Mouse (Mus musculus) liver, embryonic 16.5 days (tissue): ENCODE measurements around the gene Tacc2. TPM values are rescaled to one million over a fixed set of nuclear protein-coding genes. Genes with fewer than 3 reads are reported as not detected.

Experiments
- ATAC-seq: fragments of 200-750 bp; cut with Nextera tagmentation; 2 replicates; pipeline ENCODE4 v1.8.0; 2017; ENCODE audit warnings: low read depth, mild to moderate bottlenecking, moderate number of reproducible peaks, moderate library complexity
- H3K27ac ChIP-seq: fragments of 300-500 bp; sonication (generic); 2 replicates; pipeline ENCODE4 v1.5.1; 2014; ENCODE audit warnings: mild to moderate bottlenecking, low read length
- H3K27me3 ChIP-seq: fragments of 300-500 bp; sonication (generic); 2 replicates; pipeline ENCODE4 v1.6.1; 2014; ENCODE audit warnings: low read depth, low read length, mixed read lengths; ENCODE audit not compliant: control insufficient read depth, insufficient read depth
- H3K36me3 ChIP-seq: fragments of 300-500 bp; sonication (generic); 2 replicates; pipeline ENCODE4 v1.6.1; 2014; ENCODE audit warnings: mild to moderate bottlenecking; ENCODE audit not compliant: control insufficient read depth, insufficient read depth
- H3K4me1 ChIP-seq: fragments of 300-500 bp; sonication (generic); 2 replicates; pipeline ENCODE4 v1.6.1; 2014; ENCODE audit warnings: low read depth, low read length, mixed read lengths; ENCODE audit not compliant: control insufficient read depth
- H3K4me2 ChIP-seq: fragments of 300-500 bp; sonication (generic); 2 replicates; pipeline ENCODE4 v1.6.1; 2014; ENCODE audit warnings: low read depth, low read length, mixed read lengths
- H3K4me3 ChIP-seq: fragments of 300-500 bp; sonication (generic); 2 replicates; pipeline ENCODE4 v1.5.1; 2014; ENCODE audit warnings: low read depth, mild to moderate bottlenecking, low read length
- H3K9ac ChIP-seq: fragments of 300-500 bp; sonication (generic); 2 replicates; pipeline ENCODE4 v1.6.1; 2014; ENCODE audit warnings: low read depth, low read length
- H3K9me3 ChIP-seq: fragments of 300-500 bp; sonication (generic); replicated peaks from 2 replicates; pipeline ENCODE4 v1.6.1; 2016; ENCODE audit warnings: low read length; ENCODE audit not compliant: control insufficient read depth
- WGBS: fragments of 180-500 bp; shearing (Covaris S2); extraction: QIAGEN DNeasy Blood & Tissue Kit; methylation state at CpG from one replicate; pipeline ENCODE4 v1.1.7; 2014; ENCODE audit not compliant: insufficient replicate concordance; 5-methylcytosine and 5-hydroxymethylcytosine counted together
- polyA plus RNA-seq: library from polyadenylated mRNA; unstranded; fragments of >200 nt; fragmentation: Nextera tagmentation; extraction: Ambion mirVana; gene quantifications from 2 replicates; pipeline ENCODE4 v1.2.1, GENCODE M21; 2015

The Tacc2 gene
- polyA plus RNA-seq, 1 experiment from 2014 or later, result 3.3 TPM

DNA sequence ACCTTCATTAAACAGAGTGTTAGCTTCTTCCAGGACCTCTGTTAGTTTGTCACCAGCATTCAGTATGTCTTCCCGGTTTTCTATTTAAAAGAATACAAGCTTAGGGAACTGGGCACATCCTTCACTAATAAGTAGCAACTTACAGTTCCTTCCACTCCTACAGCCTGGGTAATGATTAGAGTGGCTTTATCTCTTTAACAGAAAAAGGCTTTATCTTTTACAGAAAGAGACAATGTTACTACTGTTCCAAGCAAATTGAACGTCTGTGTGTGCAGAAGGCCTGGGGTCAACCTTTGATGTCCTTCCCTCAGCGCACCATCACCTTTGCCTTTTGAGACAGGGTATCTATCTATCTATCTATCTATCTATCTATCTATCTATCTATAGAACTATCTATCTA is 31.3 kb upstream of the Tacc2 start:
- no peaks in the 10 kb centered on the region for H3K27me3 ChIP-seq
- H3K9me3 ChIP-seq, result no peaks in the 10 kb centered on the region
- peak overlapping the region; percentile 95 for H3K4me3 ChIP-seq
- no peak for ATAC-seq
- H3K27ac ChIP-seq, result peak overlapping the region; percentile 99
- WGBS, result 33% methylated on average over 3 of the region's 3 CpGs
- H3K4me1 ChIP-seq, result peaks cover 19% of the 10 kb centered on the region
- peaks cover 29% of the 10 kb centered on the region for H3K36me3 ChIP-seq
- H3K4me2 ChIP-seq, result peak overlapping the region; percentile 78
- H3K9ac ChIP-seq, result peak overlapping the region; percentile 99

GRCm38 (mm10) chr7:130546421-130546790 is 30.8 kb upstream of the Tacc2 start:
- H3K4me3 ChIP-seq, result peak overlapping the region; percentile 95

DNA sequence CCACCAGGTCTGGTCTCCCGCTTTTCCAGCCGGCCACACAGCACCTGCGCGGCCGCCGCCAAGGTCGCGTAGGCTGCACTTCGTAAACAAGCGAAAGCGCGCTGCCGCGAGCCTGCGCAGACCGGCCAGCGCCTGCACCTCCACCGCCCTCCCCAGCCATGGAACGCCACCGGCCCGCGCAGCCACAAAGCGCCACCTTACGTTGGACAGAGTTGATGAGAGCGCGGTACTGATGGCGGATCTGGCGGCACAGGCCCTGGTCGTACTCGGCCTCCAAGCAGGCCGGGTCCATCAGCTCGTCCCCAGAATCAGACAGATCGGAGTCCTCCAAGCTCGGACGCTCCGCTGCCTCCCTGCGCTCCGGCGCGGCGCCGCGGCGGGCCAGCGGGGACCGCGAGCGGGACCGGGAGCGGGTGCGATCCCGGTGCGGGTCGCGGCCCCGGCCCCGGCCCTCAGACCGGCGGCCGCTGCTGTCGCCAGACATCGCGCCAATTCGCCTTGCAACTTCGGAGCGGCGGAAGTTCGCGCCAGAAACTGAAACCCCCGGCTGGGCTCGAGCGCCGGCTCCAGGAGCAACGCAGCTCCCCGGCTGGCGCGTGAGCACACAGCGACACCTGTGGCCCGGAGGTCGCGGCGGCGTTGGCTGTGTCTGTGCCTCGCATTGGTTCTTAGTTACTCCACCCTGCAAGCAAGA is 30.3 kb upstream of the Tacc2 start:
- Histone ChIP-seq H3K9me3 (no peaks in the 10 kb centered on the region), H3K4me3 (peak overlapping the region; percentile 95), H3K4me1 (peaks cover 19% of the 10 kb centered on the region), H3K27me3 (no peaks in the 10 kb centered on the region), H3K4me2 (peak overlapping the region; percentile 78), H3K27ac (peak overlapping the region; percentile 99), H3K9ac (peak overlapping the region; percentile 99), H3K36me3 (peaks cover 21% of the 10 kb centered on the region)
- under 1% methylated on average over 79 of the region's 84 CpGs for WGBS
- ATAC-seq, result peak; percentile 95

More at GRCm38 (mm10) chr7:130546421-130546790, 30.8 kb upstream of the Tacc2 start:
- H3K27ac ChIP-seq, result peak overlapping the region; percentile 99
- H3K9ac ChIP-seq, result peak overlapping the region; percentile 99
- peaks cover 26% of the 10 kb centered on the region for H3K36me3 ChIP-seq
- 3% methylated on average over 7 of the region's 7 CpGs for WGBS
- H3K27me3 ChIP-seq, result no peaks in the 10 kb centered on the region
- H3K9me3 ChIP-seq, result no peaks in the 10 kb centered on the region
- H3K4me2 ChIP-seq, result peak overlapping the region; percentile 78
- ATAC-seq, result peak; percentile 0; the same call in 1 of the 2 replicates
- H3K4me1 ChIP-seq, result peaks cover 19% of the 10 kb centered on the region

GRCm38 (mm10) chr7:130547635-130548175 is 29.5 kb upstream of the Tacc2 start:
- 0 out of 2 replicates have a peak overlapping the region, but pooled peaks have one; percentile 99 for H3K9ac ChIP-seq
- peaks cover 19% of the 10 kb centered on the region for H3K4me1 ChIP-seq

GRCm38 (mm10) chr7:130552780-130553179 is 24.5 kb upstream of the Tacc2 start:
- no peak overlapping the region for H3K9ac ChIP-seq
- no peak overlapping the region for H3K4me3 ChIP-seq
- no peaks in the 10 kb centered on the region for H3K27me3 ChIP-seq
- H3K4me1 ChIP-seq, result no peaks in the 10 kb centered on the region
- no peak overlapping the region for H3K4me2 ChIP-seq
- no peaks in the 10 kb centered on the region for H3K9me3 ChIP-seq
- ATAC-seq, result no peak
- H3K27ac ChIP-seq, result no peak overlapping the region
- WGBS, result 67% methylated on average over 5 of the region's 5 CpGs
- H3K36me3 ChIP-seq, result no peaks in the 10 kb centered on the region

More at GRCm38 (mm10) chr7:130547635-130548175, 29.5 kb upstream of the Tacc2 start:
- Histone ChIP-seq H3K27ac (no peak overlapping the region), H3K27me3 (no peaks in the 10 kb centered on the region), H3K36me3 (peaks cover 14% of the 10 kb centered on the region), H3K4me3 (peak overlapping the region; percentile 95), H3K4me2 (peak overlapping the region; percentile 43), H3K9me3 (no peaks in the 10 kb centered on the region)
- WGBS, result 59% methylated on average over 12 of the region's 12 CpGs
- ATAC-seq, result no peak

- ATAC-seq, result no peak
- Histone ChIP-seq H3K27ac (no peak overlapping the region), H3K9ac (no peak overlapping the region), H3K4me3 (no peak overlapping the region), H3K4me1 (no peaks in the 10 kb centered on the region), H3K36me3 (no peaks in the 10 kb centered on the region), H3K4me2 (no peak overlapping the region), H3K27me3 (no peaks in the 10 kb centered on the region), H3K9me3 (no peaks in the 10 kb centered on the region)
- 54% methylated on average over 4 of the region's 4 CpGs for WGBS
These were observed 23.9 kb upstream of the Tacc2 start for GRCm38 (mm10) chr7:130553321-130553720.

DNA sequence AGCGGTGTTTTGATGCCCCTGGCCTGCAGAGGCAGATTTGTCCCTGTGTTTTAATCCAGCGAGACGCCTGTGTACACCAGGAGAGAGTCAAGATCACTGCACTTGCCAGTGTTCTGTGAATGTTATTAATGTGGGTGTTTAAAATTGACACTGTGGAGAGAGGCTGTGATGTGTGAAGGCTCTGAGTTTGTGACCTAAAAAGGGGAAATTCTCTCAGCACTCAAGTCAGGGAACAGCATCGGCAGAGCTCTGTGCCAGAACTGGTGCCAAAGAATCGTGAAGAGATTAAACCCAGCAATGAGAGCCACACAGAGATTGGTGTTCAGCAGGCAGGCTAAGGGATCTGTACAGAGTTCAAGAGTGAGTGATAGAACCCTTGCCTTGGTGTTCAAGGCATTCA is 21.6 kb upstream of the Tacc2 start:
- Histone ChIP-seq H3K36me3 (no peaks in the 10 kb centered on the region), H3K4me2 (no peak overlapping the region), H3K27ac (no peak overlapping the region), H3K27me3 (no peaks in the 10 kb centered on the region), H3K4me1 (no peaks in the 10 kb centered on the region; the same call in 1 of the 2 replicates), H3K4me3 (no peak overlapping the region), H3K9ac (no peak overlapping the region), H3K9me3 (no peaks in the 10 kb centered on the region)
- no peak for ATAC-seq
- WGBS, result 71% methylated on average over 5 of the region's 5 CpGs

- Histone ChIP-seq H3K9ac (no peak overlapping the region), H3K4me3 (no peak overlapping the region), H3K4me2 (no peak overlapping the region), H3K27me3 (no peaks in the 10 kb centered on the region), H3K4me1 (no peaks in the 10 kb centered on the region; the same call in 1 of the 2 replicates), H3K9me3 (no peaks in the 10 kb centered on the region), H3K36me3 (no peaks in the 10 kb centered on the region), H3K27ac (no peak overlapping the region)
- no peak for ATAC-seq
- 44% methylated on average over 4 of the region's 4 CpGs for WGBS
These were observed 18.6 kb upstream of the Tacc2 start for GRCm38 (mm10) chr7:130558592-130558991.

- no peak overlapping the region for H3K4me2 ChIP-seq
- H3K27ac ChIP-seq, result no peak overlapping the region
- H3K27me3 ChIP-seq, result no peaks in the 10 kb centered on the region
- H3K4me3 ChIP-seq, result no peak overlapping the region
- H3K4me1 ChIP-seq, result no peaks in the 10 kb centered on the region; the same call in 1 of the 2 replicates
- H3K36me3 ChIP-seq, result no peaks in the 10 kb centered on the region
- H3K9me3 ChIP-seq, result no peaks in the 10 kb centered on the region
- 25% methylated on average over 1 of the region's 1 CpGs for WGBS
- ATAC-seq, result no peak
- H3K9ac ChIP-seq, result no peak overlapping the region
These were observed 16.3 kb upstream of the Tacc2 start for GRCm38 (mm10) chr7:130560933-130561332.
